Mouse (Mus musculus) erythroid progenitor cell, adult 5-6 weeks (primary cell): ENCODE results near the gene Cd300ld3. TPM values are rescaled to one million over a fixed set of nuclear protein-coding genes. Genes with fewer than 3 reads are reported as not detected.
"Not testable (repeated sequence)": the region's sequence is repeated elsewhere in the genome, so short reads cannot be mapped to it uniquely, and the experiment has no call there.

Experiments used
- ATAC-seq: replicated peaks from 2 replicates; pipeline ENCODE4 v1.8.0; 2016; ENCODE audit warnings: moderate number of reproducible peaks, mild to moderate bottlenecking, moderate TSS enrichment, inconsistent platforms; ENCODE audit not compliant: poor library complexity, low FRiP score, severe bottlenecking
- total RNA-seq, 2 experiments: library from RNA; stranded (forward) in 1 of 2; stranded (reverse) in 1 of 2; fragments of 150-400 nt in 1 of 2; fragments of 186-747, 209-891 nt in 1 of 2; gene quantifications; 2 replicates each; pipeline versions ENCODE4 v1.2.3 to v1.2.4; 2015 to 2017; ENCODE audit warnings: low replicate concordance in 2 of 2

Gene Cd300ld3
- total RNA-seq, 2 experiments from 2014 or later: 5.7 to 11.7 TPM

DNA sequence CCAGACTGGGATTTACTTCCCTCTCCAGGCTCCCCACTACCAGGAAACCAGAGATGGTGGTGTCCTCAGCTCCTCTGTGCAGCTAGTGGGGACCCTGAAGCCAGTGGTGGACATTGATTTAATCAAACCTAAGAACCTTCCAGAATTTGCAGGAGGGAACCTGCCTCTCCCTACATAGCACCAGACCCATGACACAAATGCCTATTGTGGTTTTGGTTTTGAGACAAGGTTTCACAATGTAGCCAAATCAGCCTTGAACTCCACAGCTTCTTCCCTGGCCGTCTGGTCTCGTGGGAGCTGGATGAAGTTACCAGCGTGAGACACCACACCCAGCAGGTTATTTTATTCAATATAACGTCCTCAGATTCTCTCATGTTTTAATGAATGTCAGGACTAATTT, 10.5 kb upstream of the Cd300ld3 start:
- no peak for ATAC-seq

DNA sequence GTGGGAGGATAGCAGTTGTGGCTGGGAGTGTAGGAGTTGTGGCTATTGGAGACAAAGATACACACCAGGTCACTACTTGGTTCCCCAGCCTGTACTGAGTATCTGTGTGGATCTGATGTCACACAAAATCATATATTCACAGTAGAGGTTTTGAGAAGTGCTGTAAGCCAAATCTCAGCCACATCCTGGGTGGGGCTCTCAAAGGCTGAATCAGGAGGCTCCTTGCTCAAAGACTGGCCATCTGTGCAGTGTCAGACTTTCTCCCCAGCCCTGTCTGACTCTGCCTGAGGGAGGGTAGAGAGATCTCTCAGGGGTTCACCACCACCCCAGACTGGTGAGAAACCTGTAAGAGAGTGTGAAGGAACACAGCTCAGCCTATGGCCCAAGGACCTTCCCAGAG, 6.3 kb upstream of the Cd300ld3 start:
- no peak for ATAC-seq

DNA sequence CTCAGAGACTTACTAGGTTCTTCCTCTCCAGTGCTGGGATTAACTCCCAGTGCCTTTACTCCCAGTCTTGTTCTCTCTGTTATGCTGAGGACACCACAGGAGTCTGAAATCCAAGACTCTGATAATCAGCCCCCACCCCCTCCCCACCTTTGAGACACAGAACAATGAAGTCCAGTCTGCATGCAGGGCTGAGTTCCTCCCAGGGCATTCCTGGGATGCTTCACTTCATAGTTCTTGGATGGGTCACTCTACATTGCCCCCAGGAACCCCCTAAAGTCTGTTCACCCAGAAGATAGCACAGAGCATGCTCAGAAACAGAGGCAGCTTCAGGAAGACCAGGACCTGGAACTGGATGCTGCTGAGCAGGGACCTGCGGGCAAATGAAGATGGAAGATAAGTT, 4.8 kb upstream of the Cd300ld3 start:
- ATAC-seq: no peak

GRCm38 (mm10) chr11:115052206-115052605, 4.0 kb upstream of the Cd300ld3 start:
- no peak for ATAC-seq

DNA sequence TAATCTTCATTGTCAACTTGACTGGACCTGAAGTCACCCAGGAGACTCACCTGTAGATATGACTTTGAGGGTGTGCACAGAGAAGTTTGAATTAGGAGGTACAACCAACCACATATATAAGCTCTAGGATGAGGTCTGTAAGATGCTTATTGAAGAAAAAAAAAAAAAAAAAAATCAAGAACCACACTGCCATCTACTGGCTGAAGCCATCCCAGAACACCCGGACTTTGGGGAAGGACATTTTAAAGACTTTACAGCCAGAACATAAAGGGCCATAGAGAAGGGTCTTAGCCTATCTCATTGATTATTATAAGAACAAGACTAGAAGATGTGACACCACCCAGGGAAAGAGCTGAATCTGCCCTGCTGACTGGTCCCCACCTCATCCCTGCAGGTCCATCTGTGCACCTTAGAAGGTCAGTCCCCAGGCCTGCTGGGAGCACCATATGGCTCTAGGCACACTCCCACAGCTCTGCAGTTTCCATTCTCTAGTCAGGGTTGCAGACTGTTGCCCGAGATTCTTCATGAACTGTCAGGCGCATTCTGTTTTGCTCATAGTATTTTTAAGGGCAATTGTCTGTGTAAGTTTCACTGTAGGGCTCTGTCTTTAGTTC, 1.2 kb upstream of the Cd300ld3 start:
- no peak for ATAC-seq

GRCm38 (mm10) chr11:115037669-115038068, 10.5 kb downstream of the Cd300ld3 start, which contains the start of gene Cd300ld5:
Gene Cd300ld5, minus strand, starts transcription at chr11:115037769.
- not testable (repeated sequence) for ATAC-seq

DNA sequence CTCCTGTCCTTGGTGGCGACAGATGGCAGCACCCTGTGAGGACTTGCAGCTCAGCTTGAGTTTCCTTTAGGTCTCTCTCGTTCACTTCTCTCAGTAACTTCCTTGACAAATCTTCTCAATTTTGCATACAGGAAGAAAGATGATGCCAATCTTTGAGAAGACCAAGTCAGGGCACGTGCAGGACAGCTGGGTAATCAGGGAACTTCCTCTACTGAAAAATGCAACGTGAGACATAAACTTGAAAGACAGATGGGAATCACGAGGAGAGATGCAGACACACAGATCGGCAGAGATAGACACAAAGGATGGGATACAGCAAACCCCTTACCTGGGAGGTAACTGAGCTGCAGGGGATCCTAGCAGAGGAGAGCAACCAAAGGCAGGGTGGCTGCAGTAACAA, 21.3 kb downstream of the Cd300ld3 start, which contains the start of gene Cd300ld4:
TSS of gene Cd300ld4 (minus strand) at position 101 of the 400 bp plus-strand sequence.
- not testable (repeated sequence) for ATAC-seq

- ATAC-seq: not testable (repeated sequence)
Observed at GRCm38 (mm10) chr11:115016093-115016492, 32.1 kb downstream of the Cd300ld3 start, which contains the start of gene Cd300ld2. Gene Cd300ld2, minus strand, starts transcription at chr11:115016193.

- no peak for ATAC-seq
Observed at GRCm38 (mm10) chr11:115004070-115004469, 44.1 kb downstream of the Cd300ld3 start.

GRCm38 (mm10) chr11:115001474-115002040, 46.7 kb downstream of the Cd300ld3 start, which contains the start of gene Cd300c2:
Gene Cd300c2, minus strand, starts transcription at chr11:115001880.
- ATAC-seq: no peak

Other genes starting within 250 kb of the Cd300ld3 start
- gene Gpr142, start 249.5 kb downstream of the Cd300ld3 start, total RNA-seq (2015; ENCODE audit: low replicate concordance): not detected in 2 replicates
- not detected in 2 replicates for gene Gpr142, start 249.5 kb downstream of the Cd300ld3 start, total RNA-seq (2017; ENCODE audit: low replicate concordance)
- gene Gprc5c, start 197.3 kb downstream of the Cd300ld3 start, total RNA-seq (2015; ENCODE audit: low replicate concordance): not detected in 2 replicates
- gene Gprc5c, start 197.3 kb downstream of the Cd300ld3 start, total RNA-seq (2017; ENCODE audit: low replicate concordance): not detected in 2 replicates
- gene Cd300a, start 158.4 kb downstream of the Cd300ld3 start, total RNA-seq (2015; ENCODE audit: low replicate concordance): 2.1 and 4.3 TPM in 2 replicates
- gene Cd300a, start 158.4 kb downstream of the Cd300ld3 start, total RNA-seq (2017; ENCODE audit: low replicate concordance): 2.9 and 6.0 TPM in 2 replicates
- gene Cd300lb, start 114.0 kb downstream of the Cd300ld3 start, total RNA-seq (2015; ENCODE audit: low replicate concordance): 5.0 and 10.1 TPM in 2 replicates
- 1.8 and 2.3 TPM in 2 replicates for gene Cd300lb, start 114.0 kb downstream of the Cd300ld3 start, total RNA-seq (2017; ENCODE audit: low replicate concordance)
- gene Cd300c, start 79.3 kb downstream of the Cd300ld3 start, total RNA-seq (2015; ENCODE audit: low replicate concordance): not detected in 2 replicates
- not detected in 2 replicates for gene Cd300c, start 79.3 kb downstream of the Cd300ld3 start, total RNA-seq (2017; ENCODE audit: low replicate concordance)
- 2.9 and 6.8 TPM in 2 replicates for gene Cd300ld, start 58.5 kb downstream of the Cd300ld3 start, total RNA-seq (2015; ENCODE audit: low replicate concordance)
- 3.0 and 4.2 TPM in 2 replicates for gene Cd300ld, start 58.5 kb downstream of the Cd300ld3 start, total RNA-seq (2017; ENCODE audit: low replicate concordance)
- gene Cd300c2, start 46.5 kb downstream of the Cd300ld3 start, total RNA-seq (2015; ENCODE audit: low replicate concordance): 8.0 and 12.6 TPM in 2 replicates
- 2.3 and 8.6 TPM in 2 replicates for gene Cd300c2, start 46.5 kb downstream of the Cd300ld3 start, total RNA-seq (2017; ENCODE audit: low replicate concordance)
- not detected in 2 replicates for gene Cd300ld2, start 32.2 kb downstream of the Cd300ld3 start, total RNA-seq (2015; ENCODE audit: low replicate concordance)
- gene Cd300ld2, start 32.2 kb downstream of the Cd300ld3 start, total RNA-seq (2017; ENCODE audit: low replicate concordance): not detected in 2 replicates
- gene Cd300ld4, start 21.4 kb downstream of the Cd300ld3 start, total RNA-seq (2015; ENCODE audit: low replicate concordance): not detected in 2 replicates
- not detected in 2 replicates for gene Cd300ld4, start 21.4 kb downstream of the Cd300ld3 start, total RNA-seq (2017; ENCODE audit: low replicate concordance)
- gene Cd300ld5, start 10.6 kb downstream of the Cd300ld3 start, total RNA-seq (2015; ENCODE audit: low replicate concordance): 5.8 and 11.7 TPM in 2 replicates
- not detected in 2 replicates for gene Cd300ld5, start 10.6 kb downstream of the Cd300ld3 start, total RNA-seq (2017; ENCODE audit: low replicate concordance)
- 0.36 and 3.8 TPM in 2 replicates for gene Cd300e, start 13.8 kb upstream of the Cd300ld3 start, total RNA-seq (2015; ENCODE audit: low replicate concordance)
- gene Cd300e, start 13.8 kb upstream of the Cd300ld3 start, total RNA-seq (2017; ENCODE audit: low replicate concordance): not detected in 2 replicates
- gene Rab37, start 43.0 kb upstream of the Cd300ld3 start, total RNA-seq (2015; ENCODE audit: low replicate concordance): 1.1 and 10.5 TPM in 2 replicates
- 4.0 and 5.8 TPM in 2 replicates for gene Rab37, start 43.0 kb upstream of the Cd300ld3 start, total RNA-seq (2017; ENCODE audit: low replicate concordance)
- 1.7 and 2.9 TPM in 2 replicates for gene Cd300lf, start 85.6 kb upstream of the Cd300ld3 start, total RNA-seq (2015; ENCODE audit: low replicate concordance)
- gene Cd300lf, start 85.6 kb upstream of the Cd300ld3 start, total RNA-seq (2017; ENCODE audit: low replicate concordance): 8.6 and 10.7 TPM in 2 replicates
- 15.1 and 16.8 TPM in 2 replicates for gene Slc9a3r1, start 114.9 kb upstream of the Cd300ld3 start, total RNA-seq (2015; ENCODE audit: low replicate concordance)
- 13.1 and 13.7 TPM in 2 replicates for gene Slc9a3r1, start 114.9 kb upstream of the Cd300ld3 start, total RNA-seq (2017; ENCODE audit: low replicate concordance)
- gene Tmem104, start 139.1 kb upstream of the Cd300ld3 start, total RNA-seq (2015; ENCODE audit: low replicate concordance): 5.0 and 6.3 TPM in 2 replicates
- 0.64 and 6.3 TPM in 2 replicates for gene Tmem104, start 139.1 kb upstream of the Cd300ld3 start, total RNA-seq (2017; ENCODE audit: low replicate concordance)
- gene Nat9, start 139.4 kb upstream of the Cd300ld3 start, total RNA-seq (2015; ENCODE audit: low replicate concordance): 9.2 and 11.2 TPM in 2 replicates
- gene Nat9, start 139.4 kb upstream of the Cd300ld3 start, total RNA-seq (2017; ENCODE audit: low replicate concordance): 2.3 TPM in 1 of 2 replicates, not detected in the other
- gene Grin2c, start 218.8 kb upstream of the Cd300ld3 start, total RNA-seq (2015; ENCODE audit: low replicate concordance): not detected in 2 replicates
- not detected in 2 replicates for gene Grin2c, start 218.8 kb upstream of the Cd300ld3 start, total RNA-seq (2017; ENCODE audit: low replicate concordance)
- 1.3 and 16.6 TPM in 2 replicates for gene Fdxr, start 228.6 kb upstream of the Cd300ld3 start, total RNA-seq (2015; ENCODE audit: low replicate concordance)
- 1.4 and 3.2 TPM in 2 replicates for gene Fdxr, start 228.6 kb upstream of the Cd300ld3 start, total RNA-seq (2017; ENCODE audit: low replicate concordance)
- gene Fads6, start 249.3 kb upstream of the Cd300ld3 start, total RNA-seq (2015; ENCODE audit: low replicate concordance): not detected in 2 replicates
- gene Fads6, start 249.3 kb upstream of the Cd300ld3 start, total RNA-seq (2017; ENCODE audit: low replicate concordance): 0.45 and 0.64 TPM in 2 replicates